Mouse (Mus musculus) T-cell, adult 2 months (primary cell): ENCODE data around the gene Miga2.

Experiments used
- DNase-seq: peaks from one replicate; pipeline ENCODE4 v3.0.0; 2022; ENCODE audit warnings: low spot score

The Miga2 gene

GRCm38 (mm10) chr2:30358533-30359531 is 5.2 kb upstream of the Miga2 start, which contains the start of gene Sh3glb2:
TSS of gene Sh3glb2 (minus strand) at chr2:30359337.
- DNase-seq: peak; percentile 82

- DNase-seq: no peak
Observed at GRCm38 (mm10) chr2:30360626-30361025, 3.4 kb upstream of the Miga2 start.

- DNase-seq: no peak
Observed at GRCm38 (mm10) chr2:30362865-30363264, 1.2 kb upstream of the Miga2 start.

- DNase-seq: no peak
Observed at GRCm38 (mm10) chr2:30365281-30366069, 1.4 kb downstream of the Miga2 start.

GRCm38 (mm10) chr2:30366203-30366602 is 2.2 kb downstream of the Miga2 start:
- no peak for DNase-seq

GRCm38 (mm10) chr2:30371544-30371943 is 7.5 kb downstream of the Miga2 start:
- no peak for DNase-seq

GRCm38 (mm10) chr2:30372726-30373125 is 8.7 kb downstream of the Miga2 start:
- DNase-seq: no peak

- DNase-seq: no peak
Observed at GRCm38 (mm10) chr2:30375893-30376292, 11.9 kb downstream of the Miga2 start.

GRCm38 (mm10) chr2:30377721-30378120 is 13.7 kb downstream of the Miga2 start:
- DNase-seq: no peak

GRCm38 (mm10) chr2:30379307-30379706 is 15.3 kb downstream of the Miga2 start:
- DNase-seq: no peak

- DNase-seq: no peak
Observed at GRCm38 (mm10) chr2:30380564-30381376, 16.7 kb downstream of the Miga2 start.

GRCm38 (mm10) chr2:30381377-30381725 is 17.3 kb downstream of the Miga2 start:
- no peak for DNase-seq

- DNase-seq: no peak
Observed at GRCm38 (mm10) chr2:30384814-30385213, 20.8 kb downstream of the Miga2 start.

GRCm38 (mm10) chr2:30385591-30385990 is 21.6 kb downstream of the Miga2 start:
- DNase-seq: no peak

GRCm38 (mm10) chr2:30386913-30387312 is 22.9 kb downstream of the Miga2 start:
- DNase-seq: no peak

- no peak for DNase-seq
Observed at GRCm38 (mm10) chr2:30389000-30389399, 25.0 kb downstream of the Miga2 start.

- DNase-seq: peak; percentile 99
Observed at GRCm38 (mm10) chr2:30392114-30392576, 28.1 kb downstream of the Miga2 start, which contains the start of gene Dolpp1. TSS of gene Dolpp1 (plus strand) at chr2:30392254.

GRCm38 (mm10) chr2:30392577-30393369 is 28.7 kb downstream of the Miga2 start:
- peak; percentile 34 for DNase-seq

GRCm38 (mm10) chr2:30393370-30393656 is 29.3 kb downstream of the Miga2 start:
- DNase-seq: no peak

GRCm38 (mm10) chr2:30395757-30396156 is 31.7 kb downstream of the Miga2 start:
- no peak for DNase-seq

- no peak for DNase-seq
Observed at GRCm38 (mm10) chr2:30396246-30396645, 32.2 kb downstream of the Miga2 start.
